Mouse (Mus musculus): ENCODE data around the gene Atp5d.
A peak's percentile ranks its signal among the peaks of the same experiment; 100 is the strongest.

The Atp5d gene

GRCm38 (mm10) chr10:80117736-80118135, 20.7 kb upstream of the Atp5d start:
- no peak for DNase-seq (ENCODE audit: low spot score)

- DNase-seq (ENCODE audit: low spot score): no peak
These were observed 19.9 kb upstream of the Atp5d start for GRCm38 (mm10) chr10:80118552-80118951.

GRCm38 (mm10) chr10:80120146-80120545, 18.3 kb upstream of the Atp5d start:
- no peak for DNase-seq (ENCODE audit: low spot score)

- DNase-seq (ENCODE audit: low spot score): no peak
These were observed 16.8 kb upstream of the Atp5d start for GRCm38 (mm10) chr10:80121639-80122038.

- DNase-seq (ENCODE audit: low spot score): no peak
These were observed 14.4 kb upstream of the Atp5d start for GRCm38 (mm10) chr10:80123932-80124562.

GRCm38 (mm10) chr10:80127920-80128319, 10.5 kb upstream of the Atp5d start:
- DNase-seq (ENCODE audit: low spot score): no peak

GRCm38 (mm10) chr10:80129846-80130245, 8.6 kb upstream of the Atp5d start:
- no peak for DNase-seq (ENCODE audit: low spot score)

GRCm38 (mm10) chr10:80130403-80131031, 7.9 kb upstream of the Atp5d start:
- DNase-seq (ENCODE audit: low spot score): no peak

- no peak for DNase-seq (ENCODE audit: low spot score)
These were observed 7.0 kb upstream of the Atp5d start for GRCm38 (mm10) chr10:80131316-80131951.

- no peak for DNase-seq (ENCODE audit: low spot score)
These were observed 6.5 kb upstream of the Atp5d start for GRCm38 (mm10) chr10:80131952-80132350.

GRCm38 (mm10) chr10:80133226-80133849, 5.1 kb upstream of the Atp5d start:
- no peak for DNase-seq (ENCODE audit: low spot score)

GRCm38 (mm10) chr10:80134421-80134820, 4.0 kb upstream of the Atp5d start:
- DNase-seq (ENCODE audit: low spot score): no peak

GRCm38 (mm10) chr10:80135161-80135560, 3.3 kb upstream of the Atp5d start:
- no peak for DNase-seq (ENCODE audit: low spot score)

- DNase-seq (ENCODE audit: low spot score): no peak
These were observed 2.8 kb upstream of the Atp5d start for GRCm38 (mm10) chr10:80135641-80136040.

GRCm38 (mm10) chr10:80136179-80136951, 2.1 kb upstream of the Atp5d start:
- no peak for DNase-seq (ENCODE audit: low spot score)

- peak; percentile 73 for DNase-seq (ENCODE audit: low spot score)
These were observed 1.3 kb upstream of the Atp5d start for GRCm38 (mm10) chr10:80136952-80137625.

- DNase-seq (ENCODE audit: low spot score): no peak
These were observed 543 bp upstream of the Atp5d start for GRCm38 (mm10) chr10:80137626-80138552.

- no peak for DNase-seq (ENCODE audit: low spot score)
These were observed 975 bp downstream of the Atp5d start for GRCm38 (mm10) chr10:80139439-80139775.

- no peak for DNase-seq (ENCODE audit: low spot score)
These were observed 1.7 kb downstream of the Atp5d start for GRCm38 (mm10) chr10:80139975-80140665.

GRCm38 (mm10) chr10:80140666-80141035, 2.2 kb downstream of the Atp5d start, which contains the start of gene Cbarp:
TSS of gene Cbarp (minus strand) at chr10:80140835.
- no peak for DNase-seq (ENCODE audit: low spot score)
